Mouse (Mus musculus) ZHBTc4 (cell line): ENCODE data around the gene Ercc4.

ENCODE experiments used
- DNase-seq: peaks from one replicate; pipeline ENCODE4 v3.0.0-alpha.2; 2011; ENCODE audit warnings: low read depth, low spot score

Gene Ercc4

DNA sequence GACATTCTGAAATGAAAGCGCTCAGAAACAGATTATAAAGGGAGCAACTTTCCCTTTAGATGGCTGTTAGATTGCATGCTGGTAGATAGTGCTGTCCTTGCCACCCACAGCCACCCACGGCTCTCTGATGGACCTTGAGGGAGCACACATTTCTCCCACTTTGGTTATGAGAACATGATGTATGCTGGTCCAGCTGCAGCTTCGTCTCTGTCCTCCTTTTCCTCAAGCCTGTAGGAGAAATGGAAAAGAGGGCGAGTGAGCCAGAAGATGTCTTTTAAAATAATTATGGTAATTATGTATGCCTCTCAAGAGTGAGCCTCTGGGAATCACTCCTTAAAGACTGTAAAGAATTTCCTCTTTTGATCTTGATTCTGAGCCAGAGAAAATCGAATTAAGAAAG is 87.1 kb downstream of the Ercc4 start:
- DNase-seq: no peak

- DNase-seq: no peak
Observed at GRCm38 (mm10) chr16:13197293-13197692, 87.8 kb downstream of the Ercc4 start.

DNA sequence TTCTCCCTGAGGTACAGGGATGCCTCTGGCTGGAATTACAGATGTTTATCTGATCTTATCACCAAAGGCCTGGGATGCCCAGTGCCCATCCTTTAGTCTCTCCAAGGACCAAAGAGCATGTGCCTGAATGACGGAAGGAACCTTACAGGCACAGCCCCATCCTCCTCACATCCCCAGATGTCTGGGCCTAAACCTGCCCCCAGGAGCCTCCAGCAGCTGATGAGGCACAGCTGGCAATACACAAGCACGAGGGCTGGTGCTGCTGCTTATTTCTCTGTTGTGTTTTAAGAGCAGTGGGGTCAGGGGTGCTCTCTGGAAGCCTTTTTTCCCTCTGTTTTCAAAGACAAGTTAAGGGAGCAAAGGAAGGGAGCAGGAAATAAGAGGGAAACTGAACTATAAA is 89.7 kb downstream of the Ercc4 start:
- no peak for DNase-seq
